Mouse (Mus musculus) neural tube, embryonic 11.5 days (tissue): Measurements from ENCODE around the gene Sgms1. TPM values are rescaled to one million over a fixed set of nuclear protein-coding genes. Genes with fewer than 3 reads are reported as not detected.

Experiments
- ATAC-seq: fragments of 200-750 bp; cut with Nextera tagmentation; 2 replicates; pipeline ENCODE4 v1.8.0; 2017; ENCODE audit warnings: moderate number of reproducible peaks, mild to moderate bottlenecking, moderate TSS enrichment, moderate library complexity; ENCODE audit not compliant: insufficient read depth, low FRiP score, low TSS enrichment
- DNase-seq: peaks from one replicate; pipeline ENCODE4 v3.0.0-alpha.2; 2015; ENCODE audit warnings: low spot score
- H3K27ac ChIP-seq: fragments of 300-500 bp; sonication (generic); 2 replicates; pipeline ENCODE4 v1.5.1; 2014; ENCODE audit warnings: low read depth, mild to moderate bottlenecking, low read length
- H3K27me3 ChIP-seq: fragments of 300-500 bp; sonication (generic); 2 replicates; pipeline ENCODE4 v1.6.1; 2014; ENCODE audit warnings: mild to moderate bottlenecking, low read length, mixed read lengths; ENCODE audit not compliant: control insufficient read depth, insufficient read depth
- H3K36me3 ChIP-seq: fragments of 300-500 bp; sonication (generic); 2 replicates; pipeline ENCODE4 v1.6.1; 2014; ENCODE audit warnings: mild to moderate bottlenecking, low read length, moderate library complexity, mixed read lengths; ENCODE audit not compliant: control insufficient read depth, insufficient read depth
- H3K4me1 ChIP-seq: fragments of 300-500 bp; sonication (generic); 2 replicates; pipeline ENCODE4 v1.6.1; 2014; ENCODE audit warnings: low read length, mixed read lengths; ENCODE audit not compliant: control insufficient read depth, insufficient read depth
- H3K4me2 ChIP-seq: fragments of 300-500 bp; sonication (generic); 2 replicates; pipeline ENCODE4 v1.6.1; 2014; ENCODE audit warnings: low read depth, mild to moderate bottlenecking, moderate library complexity
- H3K4me3 ChIP-seq: fragments of 300-500 bp; sonication (generic); 2 replicates; pipeline ENCODE4 v1.5.1; 2014; ENCODE audit warnings: low read depth, low read length
- H3K9ac ChIP-seq: fragments of 300-500 bp; sonication (generic); 2 replicates; pipeline ENCODE4 v1.6.1; 2014; ENCODE audit warnings: mild to moderate bottlenecking, low read length
- H3K9me3 ChIP-seq: fragments of 300-500 bp; sonication (generic); 2 replicates; pipeline ENCODE4 v1.6.1; 2016; ENCODE audit warnings: low read length; ENCODE audit not compliant: control insufficient read depth
- WGBS: fragments of 180-500 bp; shearing (Covaris S2); extraction: QIAGEN DNeasy Blood & Tissue Kit; methylation state at CpG from one replicate; pipeline ENCODE4 v1.1.7; 2014; 5-methylcytosine and 5-hydroxymethylcytosine counted together
- polyA plus RNA-seq: library from polyadenylated mRNA; unstranded; fragments of >200 nt; fragmentation: Nextera tagmentation; extraction: Ambion mirVana; gene quantifications from 2 replicates; pipeline ENCODE4 v1.2.1, GENCODE M21; 2014

Gene Sgms1
- polyA plus RNA-seq, 1 experiment from 2014 or later = 11.0 TPM

- Histone ChIP-seq H3K9ac (no peak overlapping the region), H3K4me1 (no peaks in the 10 kb centered on the region), H3K4me3 (no peak overlapping the region), H3K4me2 (no peak overlapping the region), H3K9me3 (no peaks in the 10 kb centered on the region), H3K36me3 (no peaks in the 10 kb centered on the region), H3K27me3 (no peaks in the 10 kb centered on the region), H3K27ac (no peak overlapping the region)
- DNase-seq = no peak
- 66% methylated on average over 9 of the region's 9 CpGs for WGBS
- no peak for ATAC-seq
These were observed 164.4 kb downstream of the Sgms1 start for GRCm38 (mm10) chr19:32225097-32225490.

GRCm38 (mm10) chr19:32224318-32225096 is 165.0 kb downstream of the Sgms1 start:
- Histone ChIP-seq H3K4me1 (no peaks in the 10 kb centered on the region), H3K36me3 (no peaks in the 10 kb centered on the region), H3K4me3 (no peak overlapping the region), H3K9ac (no peak overlapping the region), H3K9me3 (no peaks in the 10 kb centered on the region), H3K27me3 (no peaks in the 10 kb centered on the region), H3K27ac (no peak overlapping the region), H3K4me2 (no peak overlapping the region)
- ATAC-seq (no peak), DNase-seq (no peak)
- 89% methylated on average over 2 of the region's 2 CpGs for WGBS

- Histone ChIP-seq H3K4me1 (no peaks in the 10 kb centered on the region), H3K4me2 (no peak overlapping the region), H3K27me3 (no peaks in the 10 kb centered on the region), H3K27ac (no peak overlapping the region), H3K9ac (no peak overlapping the region), H3K9me3 (no peaks in the 10 kb centered on the region), H3K4me3 (no peak overlapping the region), H3K36me3 (no peaks in the 10 kb centered on the region)
- ATAC-seq = no peak
- WGBS = 68% methylated on average over 3 of the region's 3 CpGs
- DNase-seq = no peak
These were observed 165.8 kb downstream of the Sgms1 start for GRCm38 (mm10) chr19:32223751-32224174.

DNA sequence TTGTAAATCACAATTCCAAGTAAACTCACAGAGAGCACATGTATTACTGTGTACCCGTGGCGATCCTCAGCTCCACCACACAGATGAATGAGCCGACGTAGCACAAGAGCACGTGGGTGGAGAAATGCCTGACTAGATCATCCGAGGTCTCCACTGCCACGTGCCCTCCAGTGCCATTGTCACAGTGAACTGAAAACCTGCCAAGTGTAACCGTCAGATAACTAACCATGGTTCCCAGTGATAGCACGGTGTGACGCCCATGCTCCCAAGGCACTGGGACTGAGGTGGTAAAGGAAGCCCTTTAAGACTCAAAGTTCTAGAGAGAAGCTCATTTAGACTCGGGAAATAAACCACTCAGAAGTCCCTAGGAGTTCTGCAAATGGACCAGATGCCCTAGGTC is 167.4 kb downstream of the Sgms1 start:
- H3K36me3 ChIP-seq = no peaks in the 10 kb centered on the region
- 93% methylated on average over 11 of the region's 11 CpGs for WGBS
- no peak overlapping the region for H3K4me2 ChIP-seq
- ATAC-seq = no peak
- H3K4me1 ChIP-seq = no peaks in the 10 kb centered on the region
- H3K27ac ChIP-seq = no peak overlapping the region
- no peak overlapping the region for H3K4me3 ChIP-seq
- no peaks in the 10 kb centered on the region for H3K27me3 ChIP-seq
- no peaks in the 10 kb centered on the region for H3K9me3 ChIP-seq
- DNase-seq = no peak
- H3K9ac ChIP-seq = no peak overlapping the region

GRCm38 (mm10) chr19:32220991-32221390 is 168.5 kb downstream of the Sgms1 start:
- no peak for ATAC-seq
- 86% methylated on average over 2 of the region's 2 CpGs for WGBS

GRCm38 (mm10) chr19:32216710-32217109 is 172.8 kb downstream of the Sgms1 start:
- Histone ChIP-seq H3K4me1 (no peaks in the 10 kb centered on the region), H3K36me3 (no peaks in the 10 kb centered on the region), H3K27ac (no peak overlapping the region), H3K9ac (no peak overlapping the region), H3K4me2 (no peak overlapping the region), H3K9me3 (no peaks in the 10 kb centered on the region), H3K4me3 (no peak overlapping the region), H3K27me3 (no peaks in the 10 kb centered on the region)
- no peak for ATAC-seq
- no peak for DNase-seq
- WGBS = 95% methylated on average over 2 of the region's 2 CpGs

More at GRCm38 (mm10) chr19:32220991-32221390, 168.5 kb downstream of the Sgms1 start:
- Histone ChIP-seq H3K4me2 (no peak overlapping the region), H3K9me3 (no peaks in the 10 kb centered on the region), H3K27me3 (no peaks in the 10 kb centered on the region), H3K4me1 (no peaks in the 10 kb centered on the region), H3K9ac (no peak overlapping the region), H3K4me3 (no peak overlapping the region), H3K27ac (no peak overlapping the region), H3K36me3 (no peaks in the 10 kb centered on the region)
- no peak for DNase-seq

GRCm38 (mm10) chr19:32214905-32215806 is 174.4 kb downstream of the Sgms1 start:
- Histone ChIP-seq H3K4me1 (peaks cover 3% of the 10 kb centered on the region), H3K27ac (no peak overlapping the region), H3K4me3 (no peak overlapping the region), H3K9ac (no peak overlapping the region), H3K36me3 (no peaks in the 10 kb centered on the region), H3K27me3 (no peaks in the 10 kb centered on the region), H3K9me3 (no peaks in the 10 kb centered on the region), H3K4me2 (no peak overlapping the region)
- 91% methylated on average over 12 of the region's 12 CpGs for WGBS
- ATAC-seq = no peak
- no peak for DNase-seq

GRCm38 (mm10) chr19:32213577-32213976 is 175.9 kb downstream of the Sgms1 start:
- no peaks in the 10 kb centered on the region for H3K27me3 ChIP-seq
- H3K4me3 ChIP-seq = no peak overlapping the region
- no peak overlapping the region for H3K4me2 ChIP-seq
- 88% methylated on average over 3 of the region's 3 CpGs for WGBS
- H3K9ac ChIP-seq = no peak overlapping the region
- H3K9me3 ChIP-seq = no peaks in the 10 kb centered on the region
- H3K36me3 ChIP-seq = no peaks in the 10 kb centered on the region
- peaks cover 3% of the 10 kb centered on the region for H3K4me1 ChIP-seq
- ATAC-seq (no peak), DNase-seq (no peak)
- no peak overlapping the region for H3K27ac ChIP-seq
